Mouse (Mus musculus): ENCODE measurements around the gene Tbxa2r. TPM values are rescaled to one million over a fixed set of nuclear protein-coding genes. Genes with fewer than 3 reads are reported as not detected.

Gene Tbxa2r
- total RNA-seq, 2 experiments from 2014 or later, result 0.87 to 0.99 TPM

DNA sequence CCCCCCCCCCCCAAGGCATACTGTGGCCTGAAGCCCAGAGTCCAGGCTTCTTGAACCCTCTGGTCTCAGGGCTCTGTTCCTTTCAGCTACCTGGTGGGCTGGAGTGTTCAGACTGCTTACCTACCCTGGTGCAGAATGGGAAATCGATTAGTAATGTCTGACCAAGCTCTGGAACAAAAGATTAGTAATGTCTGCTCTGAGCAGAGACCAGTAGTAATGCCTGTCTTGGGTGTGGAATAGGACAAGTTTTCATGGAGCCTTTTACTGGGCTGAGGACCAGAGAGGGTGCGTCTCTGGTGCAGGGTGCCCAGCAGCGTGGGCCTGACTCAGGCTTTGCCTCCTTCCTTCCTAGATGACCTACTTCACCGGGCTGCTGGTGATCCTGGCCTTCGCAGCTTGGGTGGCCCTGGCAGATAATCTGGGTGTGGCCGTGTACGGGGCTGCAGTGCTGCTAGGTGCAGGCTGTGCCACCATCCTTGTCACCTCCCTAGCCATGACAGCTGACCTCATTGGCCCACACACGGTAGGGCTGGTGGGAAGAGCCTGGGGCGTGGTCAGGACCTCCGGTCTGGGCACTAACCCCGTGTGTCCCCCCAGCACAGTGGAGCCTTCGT, 33.9 kb downstream of the Tbxa2r start:
- intact Hi-C loops (cut with DNase I), result no loop called here
- DNase-seq, result no peak

DNA sequence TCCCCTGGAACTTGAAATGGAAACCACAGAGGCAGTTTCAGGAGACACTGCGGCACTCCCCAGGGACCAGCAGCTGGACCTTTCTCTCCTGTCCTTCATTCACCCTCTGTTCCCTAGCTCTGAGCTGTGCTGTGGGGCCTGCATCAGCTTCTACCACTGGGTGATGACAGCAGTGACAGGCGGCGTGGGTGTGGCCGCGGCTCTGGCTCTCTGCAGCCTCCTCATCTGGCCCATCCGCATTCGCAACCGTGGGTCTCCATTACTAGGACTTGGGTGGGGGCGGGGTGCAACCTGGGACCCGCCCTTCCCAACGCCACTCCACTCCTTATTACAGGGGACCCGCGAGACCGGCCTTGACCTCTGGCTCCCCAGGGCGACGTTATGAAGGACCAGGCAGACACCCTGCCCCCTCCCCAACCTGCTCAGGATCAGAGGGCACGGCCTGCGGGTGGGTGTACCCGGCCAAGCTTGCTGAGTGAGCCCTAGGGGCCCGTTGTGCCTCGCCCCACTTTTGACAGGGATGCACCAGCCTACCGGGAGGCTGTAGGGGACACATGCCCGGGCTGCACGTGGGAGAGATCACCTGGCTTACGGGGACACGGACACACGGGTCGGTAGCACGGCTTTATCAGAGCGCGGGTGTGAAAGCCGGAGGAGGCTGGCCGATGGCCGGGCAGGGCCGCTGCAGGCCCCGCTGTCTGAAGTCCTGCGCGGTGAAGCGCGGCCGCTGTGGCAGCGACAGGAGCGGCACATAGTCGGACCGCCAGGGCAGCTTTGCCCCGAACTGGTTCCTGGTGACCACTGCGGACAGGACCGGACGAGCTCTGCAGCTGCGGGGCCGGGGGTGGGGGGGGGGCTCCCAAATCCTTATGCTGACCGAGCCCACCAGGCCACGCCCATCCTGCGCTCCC, 35.2 kb downstream of the Tbxa2r start:
- intact Hi-C loops (cut with DNase I), result no loop called here

DNA sequence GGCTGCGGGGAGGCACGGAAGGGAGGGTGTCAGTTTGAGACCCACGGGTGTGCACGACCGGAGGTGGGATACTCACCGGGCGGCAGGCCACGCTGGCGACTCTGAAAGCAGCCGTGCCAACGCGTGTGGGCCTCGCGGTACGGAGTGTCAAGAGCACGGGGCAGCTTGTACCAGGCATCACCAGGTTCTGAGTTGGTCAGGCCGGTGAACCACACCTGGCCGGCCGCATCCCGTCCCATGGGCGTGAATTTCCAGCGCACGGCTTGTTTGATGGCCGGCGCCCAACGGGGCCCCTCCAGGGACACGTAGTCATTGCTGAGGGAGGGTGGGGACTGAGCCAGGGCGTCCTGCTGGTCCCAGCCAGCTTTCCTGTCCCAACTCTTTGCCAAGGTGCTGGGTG, 36.1 kb downstream of the Tbxa2r start:
- peak in 1 of 2 experiments; percentile 32 for DNase-seq
- intact Hi-C loops (cut with DNase I), result no loop called here

More for the DNA sequence above, 35.2 kb downstream of the Tbxa2r start:
- DNase-seq, result no peak

DNA sequence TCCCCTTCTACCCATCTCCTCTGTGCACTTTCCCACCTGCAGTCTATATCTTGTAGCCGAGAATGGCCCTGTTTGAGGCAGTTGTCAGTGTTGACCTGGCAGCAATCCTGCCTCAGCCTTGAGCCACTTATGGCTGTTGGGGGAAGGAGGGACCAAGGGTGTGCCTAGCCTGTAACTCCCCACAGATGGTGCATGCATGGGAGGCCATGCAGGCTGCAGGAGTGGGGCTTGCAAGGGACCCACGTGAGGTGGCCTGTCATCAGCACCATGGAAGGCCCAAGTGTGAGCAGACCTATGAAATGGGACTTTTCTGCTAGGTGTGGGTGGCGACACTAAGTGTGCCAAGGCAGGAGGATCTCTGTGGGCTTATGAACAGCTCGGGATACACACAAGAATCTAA, 36.5 kb downstream of the Tbxa2r start:
- no peak for DNase-seq
- intact Hi-C loops (cut with DNase I), result no loop called here

DNA sequence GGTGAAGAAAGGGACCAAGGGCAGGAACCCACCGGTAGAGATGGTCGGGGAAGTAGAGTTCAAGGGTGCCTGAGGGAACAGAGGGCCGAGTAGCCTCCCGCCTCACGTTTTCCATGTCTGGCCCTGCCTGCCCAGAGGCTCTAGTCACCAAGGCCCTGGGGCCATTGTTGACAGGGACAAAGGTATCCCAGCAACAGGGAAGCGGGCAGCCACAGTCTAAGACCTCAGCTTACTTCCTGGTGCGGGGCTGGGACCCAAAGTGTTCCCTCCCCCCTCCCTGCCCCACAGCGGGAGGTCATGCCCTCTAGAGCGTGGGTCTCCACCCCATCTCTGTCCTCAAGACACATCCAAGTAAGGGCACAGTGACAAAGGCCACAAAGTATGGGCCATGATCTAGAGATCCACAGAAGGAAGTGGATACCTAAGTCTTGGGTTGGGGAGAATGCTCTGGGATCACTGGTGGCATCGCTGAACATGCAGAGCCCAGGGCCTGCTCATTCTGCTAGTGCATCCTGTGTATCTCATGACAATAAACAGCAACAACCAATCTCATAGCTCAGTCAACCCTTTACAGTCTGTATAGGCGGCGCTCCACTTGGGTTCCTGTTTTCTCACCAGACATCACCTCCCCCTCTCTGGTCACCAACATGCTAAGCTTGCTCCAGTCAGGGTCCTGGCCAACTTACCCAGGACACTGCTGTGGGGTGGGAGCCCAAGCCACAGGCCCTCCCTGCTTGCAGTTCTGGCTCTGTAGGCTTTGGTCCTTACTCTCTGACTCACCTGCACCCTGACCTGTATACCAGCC, 37.3 kb downstream of the Tbxa2r start, which contains the start of gene 4930404N11Rik:
Gene 4930404N11Rik (minus strand): TSS at position 145 of the 805 bp plus-strand sequence.
- intact Hi-C loops (cut with DNase I), result no loop called here
- no peak for DNase-seq

DNA sequence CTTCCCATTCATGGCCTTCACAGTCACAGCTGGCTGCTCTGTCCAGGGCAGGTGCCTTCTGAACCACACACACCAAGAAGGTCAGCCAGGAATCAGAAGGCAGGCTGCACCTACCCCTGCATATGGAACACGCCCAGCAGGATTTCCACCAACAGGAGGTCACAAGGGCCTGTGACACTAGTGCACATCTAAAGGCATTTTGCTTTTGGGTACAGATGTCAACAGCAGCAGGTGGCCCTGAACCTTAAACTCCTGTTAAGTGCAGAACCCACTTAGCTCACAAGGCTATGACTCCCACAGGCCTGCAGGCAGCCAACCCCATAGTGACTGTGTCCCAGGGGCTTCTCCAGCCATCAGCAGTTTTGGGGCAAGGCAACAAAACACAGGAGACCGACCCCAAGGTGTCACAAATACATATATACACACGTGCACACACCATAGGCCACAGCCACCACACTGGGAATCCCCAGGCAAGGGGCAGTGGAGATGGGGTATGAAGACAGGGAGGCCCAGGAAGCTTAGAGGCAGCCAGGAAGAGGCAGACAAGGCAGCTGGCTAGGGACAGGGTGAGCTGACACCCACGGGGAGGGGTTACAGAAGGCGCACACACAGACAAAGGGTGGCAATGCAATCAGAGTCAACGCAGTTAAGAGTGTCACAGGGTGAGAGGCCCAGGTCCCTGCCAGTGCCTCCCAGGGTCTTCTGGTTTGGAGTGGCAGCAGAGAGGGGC, 38.1 kb downstream of the Tbxa2r start:
- intact Hi-C loops (cut with DNase I), result no loop called here
- DNase-seq, result no peak

DNA sequence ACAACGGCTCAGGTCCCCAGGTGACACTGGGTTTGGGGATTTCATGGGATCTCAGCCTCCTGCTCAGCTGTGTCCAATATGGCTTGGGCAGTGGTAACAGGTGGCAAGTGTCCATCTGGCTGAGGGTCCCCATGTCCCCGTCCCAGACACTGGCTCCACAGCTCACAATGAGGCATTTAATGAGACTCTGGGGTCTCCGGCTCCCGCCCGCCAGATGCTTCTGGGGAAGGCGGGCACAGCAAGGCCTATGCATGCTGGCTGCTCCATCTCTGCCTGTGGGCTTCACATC, 38.6 kb downstream of the Tbxa2r start:
- intact Hi-C loops (cut with DNase I), result no loop called here
- no peak for DNase-seq

DNA sequence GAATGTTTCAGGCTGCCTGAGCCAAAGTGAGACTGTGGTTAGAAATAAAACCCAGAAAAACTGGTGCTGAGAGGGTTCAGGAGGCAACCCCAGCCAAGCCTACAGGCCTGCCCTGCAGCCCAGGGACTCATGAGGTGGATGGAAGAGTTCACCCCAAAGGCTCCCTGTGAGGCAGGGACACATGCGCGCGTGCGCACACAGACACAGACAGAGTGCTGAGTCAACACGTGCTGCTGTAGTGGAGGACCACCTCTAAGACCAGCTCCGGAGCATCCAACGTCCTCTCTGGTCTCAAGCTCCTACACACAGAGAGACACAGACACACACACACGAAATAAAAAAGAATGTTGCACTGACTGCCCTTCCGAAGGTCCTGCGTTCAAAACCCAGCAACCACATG, 46.8 kb downstream of the Tbxa2r start:
- intact Hi-C loops (cut with DNase I), result no loop called here
- DNase-seq, result no peak

DNA sequence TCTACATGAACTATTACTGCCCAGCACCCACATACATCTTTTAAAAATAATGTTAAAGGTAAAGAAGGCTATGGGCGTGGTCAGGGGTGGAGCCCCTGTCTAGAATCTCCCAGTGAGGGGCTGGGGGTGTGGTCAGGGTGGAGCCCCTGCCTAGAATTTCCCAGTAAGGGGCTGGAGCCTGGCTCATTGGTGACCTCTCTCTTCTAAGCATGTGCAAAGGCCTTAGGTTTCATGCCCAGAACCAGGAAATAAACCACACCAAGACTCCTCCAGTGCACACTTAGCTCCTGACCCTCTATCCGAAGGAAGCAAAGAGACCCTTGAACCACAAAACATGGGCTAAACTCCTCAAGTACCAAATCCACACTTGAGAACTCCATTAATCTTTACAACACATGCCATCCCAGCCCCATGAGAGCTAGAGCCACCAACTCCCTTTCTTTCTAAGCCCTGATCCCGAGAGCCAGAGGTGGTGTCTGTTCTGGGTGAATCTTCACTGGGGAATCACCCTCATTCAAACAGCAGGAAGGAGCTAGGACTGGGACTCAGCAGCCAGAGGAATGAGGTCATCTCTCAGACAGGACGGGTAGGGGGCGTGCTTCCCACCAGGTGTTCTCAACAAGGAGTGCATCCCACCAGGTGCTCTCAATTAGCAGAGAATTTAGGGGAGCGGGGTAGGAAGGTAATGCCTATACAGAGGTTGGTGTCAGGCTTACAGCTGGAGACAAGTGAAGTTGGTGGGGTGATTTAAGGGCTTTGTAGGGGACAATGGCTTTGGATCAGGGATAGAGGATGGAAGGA, 48.2 kb downstream of the Tbxa2r start:
- intact Hi-C loops (cut with DNase I), result no loop called here
- no peak for DNase-seq

DNA sequence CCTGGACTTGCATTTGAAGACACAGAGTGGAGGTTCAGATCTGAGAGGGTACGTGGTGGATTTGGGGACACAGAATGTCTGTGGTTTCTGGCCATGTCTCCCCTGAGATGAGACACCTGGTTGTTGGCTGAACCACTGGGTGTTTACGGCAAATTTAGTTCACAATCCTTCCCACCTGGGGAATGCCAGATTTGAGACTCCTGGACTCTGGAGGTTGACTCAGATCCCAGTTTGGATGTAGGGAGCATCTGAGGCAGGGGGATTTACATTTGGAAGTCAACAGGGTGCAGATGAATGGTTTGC, 48.8 kb downstream of the Tbxa2r start:
- DNase-seq, result no peak
- intact Hi-C loops (cut with DNase I), result no loop called here

DNA sequence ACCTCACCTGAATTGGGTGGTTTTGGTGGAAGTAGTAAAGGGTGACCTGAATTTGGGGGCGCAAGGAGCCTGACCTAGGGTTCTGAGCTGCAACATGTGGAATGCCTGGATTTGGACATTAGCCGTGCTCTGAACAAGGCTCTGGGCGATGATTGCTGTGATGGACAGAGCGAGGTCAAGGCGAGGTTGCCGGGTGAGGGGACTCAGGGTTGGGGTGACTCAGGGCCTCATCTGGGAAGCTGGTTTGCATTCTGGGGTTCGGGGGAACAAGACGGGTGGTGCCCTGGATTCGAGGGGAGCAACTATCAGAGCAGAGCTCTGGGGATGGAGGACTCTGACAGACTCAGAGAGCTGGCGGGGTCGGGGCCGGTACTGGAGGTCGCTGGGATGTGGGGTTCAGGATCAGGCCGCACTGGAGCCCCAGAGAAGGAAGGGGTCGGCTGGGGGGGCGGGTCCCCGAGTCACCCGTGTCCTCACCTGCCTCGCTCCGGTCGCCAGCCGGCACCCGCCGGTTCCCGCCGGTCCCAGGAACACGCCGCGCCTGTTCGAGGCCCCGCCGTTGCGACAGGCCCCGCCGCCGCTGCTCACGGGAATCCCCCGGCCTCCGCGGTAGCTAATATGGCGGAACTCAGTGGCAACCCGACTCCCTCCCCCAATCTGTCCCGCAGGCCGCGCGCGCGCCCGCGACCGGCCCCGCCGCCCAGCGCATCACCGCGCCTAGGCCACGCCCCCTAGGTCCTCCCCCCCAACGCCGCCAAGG, 49.4 kb downstream of the Tbxa2r start, which contains the start of gene Fzr1:
Gene Fzr1 (minus strand): TSS at position 724 of the 760 bp plus-strand sequence.
- intact Hi-C loops (cut with DNase I), result no loop called here
- no peak for DNase-seq

DNA sequence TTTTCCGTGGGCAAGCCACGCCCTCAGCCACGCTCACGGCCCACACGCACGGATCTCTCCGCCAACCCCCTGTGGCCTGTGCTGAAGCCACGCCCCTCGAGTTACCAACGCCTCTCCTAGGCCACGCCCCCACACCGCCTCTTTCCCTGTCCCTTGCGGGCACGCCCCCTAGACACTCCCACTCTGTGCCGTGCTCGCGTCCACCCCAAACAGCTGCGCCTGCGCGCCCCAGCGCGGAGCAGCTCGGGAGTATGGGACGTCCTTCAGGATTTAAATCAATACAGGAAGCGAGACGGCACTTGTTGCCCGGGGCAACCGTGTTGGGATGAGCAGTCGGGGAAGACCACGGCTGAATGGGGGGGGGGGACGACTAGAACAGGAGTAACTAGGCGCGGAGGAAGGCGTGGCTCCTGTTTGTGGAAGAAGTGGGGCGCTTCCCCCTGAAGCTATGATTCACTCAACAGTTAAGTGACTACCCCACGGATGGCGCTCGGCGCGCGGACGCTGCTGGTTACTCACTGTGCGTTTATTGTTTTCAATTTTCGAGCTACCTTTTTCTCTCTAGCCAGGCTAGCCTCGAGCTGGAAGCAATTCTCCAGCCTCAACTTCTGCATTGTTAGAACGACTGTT, 50.1 kb downstream of the Tbxa2r start:
- peak; percentile 100 for DNase-seq
- intact Hi-C loops (cut with DNase I), result no loop called here

DNA sequence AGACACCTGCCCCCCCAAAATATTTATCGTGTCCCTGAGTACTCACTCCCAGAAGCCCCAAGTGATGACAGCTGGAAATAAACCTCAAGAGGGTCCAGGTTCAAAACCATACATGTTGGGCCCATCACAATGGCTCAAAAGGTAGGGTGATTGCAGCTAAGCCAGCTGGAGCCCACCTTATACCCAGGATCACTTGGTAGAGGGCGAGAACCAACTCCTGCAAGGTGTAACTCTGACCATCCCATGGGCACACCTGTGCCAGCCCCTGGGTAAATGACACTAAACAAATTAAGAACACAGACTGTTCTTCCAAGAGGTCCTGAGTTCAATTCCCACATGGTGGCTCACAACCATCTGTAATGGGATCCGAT, 50.6 kb downstream of the Tbxa2r start:
- DNase-seq, result no peak
- intact Hi-C loops (cut with DNase I), result no loop called here

DNA sequence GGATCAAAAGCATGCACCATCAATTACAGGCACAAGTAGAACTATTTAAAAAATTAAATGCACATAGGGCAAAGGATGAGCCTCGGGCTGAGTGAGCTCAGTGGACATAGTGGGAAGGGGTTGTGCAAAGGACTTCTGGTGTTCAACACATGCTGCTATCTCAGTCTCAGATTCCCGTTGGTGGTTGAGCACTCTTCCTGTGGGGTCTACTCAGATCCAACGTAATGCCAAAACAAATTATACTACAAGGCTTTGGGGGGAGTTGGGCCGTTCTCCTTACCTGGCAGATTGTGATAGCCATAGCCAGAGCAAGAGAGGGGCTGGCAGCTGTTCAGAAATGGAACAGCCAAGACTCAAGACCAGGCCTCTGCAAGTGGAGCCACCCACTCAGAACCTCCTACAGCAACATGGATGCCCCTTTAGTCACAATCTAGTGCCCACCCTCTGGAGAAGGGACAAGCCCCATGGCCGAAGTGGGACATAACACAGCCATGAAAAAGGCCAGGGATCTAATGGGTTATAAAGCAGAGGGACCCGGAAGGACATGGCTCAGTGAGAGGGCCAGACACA, 51.4 kb downstream of the Tbxa2r start:
- no peak for DNase-seq
- intact Hi-C loops (cut with DNase I), result no loop called here

DNA sequence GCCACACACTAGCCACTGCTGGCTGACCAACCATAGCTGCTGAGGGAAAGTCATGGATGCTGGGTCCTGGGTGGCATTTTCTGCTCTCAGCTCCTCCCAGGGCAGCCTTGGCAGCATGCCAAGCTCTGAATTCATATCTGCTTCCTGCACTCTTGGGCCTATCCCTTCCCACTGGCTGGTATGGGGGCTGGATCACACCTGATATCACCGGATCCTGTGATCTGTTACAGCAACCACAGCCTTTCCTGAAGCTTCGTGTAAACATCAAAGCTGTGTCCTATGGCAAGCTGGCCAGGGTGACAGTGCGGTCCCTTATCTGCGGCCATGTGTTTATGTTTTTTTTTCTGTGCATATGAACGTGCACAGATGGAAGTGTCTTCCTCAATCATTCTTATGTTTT, 53.5 kb downstream of the Tbxa2r start:
- intact Hi-C loops (cut with DNase I), result no loop called here
- DNase-seq, result no peak

DNA sequence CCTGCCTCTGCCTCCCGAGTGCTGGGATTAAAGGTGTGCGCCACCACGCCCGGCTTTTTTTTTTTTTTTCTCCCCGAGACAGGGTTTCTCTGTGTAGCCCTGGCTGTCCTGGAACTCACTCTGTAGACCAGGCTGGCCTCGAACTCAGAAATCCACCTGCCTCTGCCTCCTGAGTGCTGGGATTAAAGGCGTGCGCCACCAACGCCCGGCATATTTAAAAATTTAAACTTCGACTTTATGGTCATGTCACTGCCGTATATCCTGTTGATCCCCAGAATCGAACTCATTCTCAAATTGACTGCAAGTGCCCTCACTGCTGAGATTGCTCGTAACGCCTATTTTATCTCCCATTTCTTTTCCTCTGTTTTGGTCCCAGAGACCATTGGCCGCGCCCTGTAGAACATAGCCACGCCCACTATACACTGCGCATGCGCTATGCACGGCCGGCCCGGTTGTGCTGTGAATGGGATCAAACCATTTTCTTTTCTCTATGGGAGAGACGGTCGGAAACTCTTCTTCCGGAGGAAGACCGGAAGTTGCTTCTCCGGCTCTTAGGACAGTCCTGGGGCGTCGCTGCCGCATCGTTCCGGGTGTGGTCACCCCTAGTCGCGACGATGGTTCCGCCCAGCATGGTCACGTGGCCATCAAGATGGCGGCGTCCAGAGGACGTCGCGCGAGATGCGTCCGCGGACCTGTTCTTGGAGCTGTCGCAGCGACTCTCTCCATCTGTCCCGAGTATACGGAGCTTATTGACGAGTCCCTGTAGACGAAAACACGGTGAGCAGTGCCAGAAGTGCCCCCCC, 55.5 kb downstream of the Tbxa2r start, which contains the start of the genes Dohh and Gm48551:
Gene Dohh (plus strand): TSS at position 627 of the 803 bp plus-strand sequence.
Gene Gm48551 (plus strand): TSS at position 665 of the 803 bp plus-strand sequence.
- intact Hi-C loops (cut with DNase I), result no loop called here
- DNase-seq, result peak; percentile 98 to 99

DNA sequence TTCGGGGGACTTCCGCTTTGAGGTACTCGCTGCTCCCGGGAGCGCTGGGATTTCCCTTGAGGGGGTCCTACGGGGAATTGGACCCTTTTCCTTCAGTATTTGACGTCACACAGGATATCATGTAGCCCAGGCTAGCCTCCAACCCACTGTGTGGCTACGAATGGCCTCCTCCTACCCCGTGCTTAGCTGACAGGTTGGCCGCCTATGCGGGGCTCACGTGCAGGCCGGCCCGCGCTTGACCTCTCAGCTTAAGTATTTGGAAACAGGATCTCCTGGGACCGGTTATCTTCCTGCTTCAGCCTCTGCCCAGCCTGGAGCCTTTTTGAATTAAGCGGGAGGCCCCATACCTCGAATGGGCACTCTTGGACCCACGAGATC, 56.1 kb downstream of the Tbxa2r start:
- intact Hi-C loops (cut with DNase I), result no loop called here
- no peak for DNase-seq

Measured in gastrocnemius, postnatal 36 days (tissue).